Mouse (Mus musculus): ENCODE results near the gene Hcn4.

- TF ChIP-seq CTCF (IDR thresholded peaks at IDR 0.05; ENCODE audit: control insufficient read depth, insufficient read depth, insufficient read length) (no peak), USF1 (IDR thresholded peaks at IDR 0.05; ENCODE audit: low read depth) (no peak), MAX (IDR thresholded peaks at IDR 0.05) (no peak), FOSL1 (IDR thresholded peaks at IDR 0.05; ENCODE audit: insufficient read depth, low read length, poor library complexity, severe bottlenecking) (no peak), MYOD1 (IDR thresholded peaks at IDR 0.05; ENCODE audit: control insufficient read depth, insufficient read length, low read depth) (no peak), MYOG (IDR thresholded peaks at IDR 0.05; ENCODE audit: control insufficient read depth, extremely low read depth, insufficient read length) (no peak)
Observed at GRCm38 (mm10) chr9:58798155-58798554, 25.1 kb upstream of the Hcn4 start.
